Mouse (Mus musculus): Measurements from ENCODE around the gene 5730522E02Rik.

5730522E02Rik gene

DNA sequence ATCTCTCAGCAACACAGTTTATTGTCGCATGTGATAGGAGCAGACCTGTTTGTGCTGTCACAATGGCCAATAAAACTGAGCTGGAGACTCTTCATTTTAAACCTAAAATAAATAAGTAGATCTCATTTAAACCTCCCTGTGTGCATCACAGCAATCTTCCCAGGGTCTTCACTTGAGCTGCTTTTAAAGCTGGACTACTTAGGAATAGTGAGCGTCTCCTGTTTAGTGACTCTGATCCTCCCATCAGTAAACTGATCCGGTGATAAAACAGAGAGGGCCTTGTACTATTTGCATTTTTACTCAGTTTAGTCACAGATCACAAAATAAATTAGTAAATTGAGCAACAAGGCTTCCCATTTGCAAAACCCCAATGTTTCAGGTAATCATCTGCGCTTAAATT is 206.5 kb downstream of the 5730522E02Rik start:
- DNase-seq (ENCODE audit: low spot score in 2 of 2) = no peak

GRCm38 (mm10) chr11:25999738-26000137 is 210.8 kb downstream of the 5730522E02Rik start:
- no peak for DNase-seq (ENCODE audit: low spot score in 2 of 2)

GRCm38 (mm10) chr11:25997469-25997868 is 213.1 kb downstream of the 5730522E02Rik start:
- DNase-seq (ENCODE audit: low spot score in 2 of 2) = no peak

DNA sequence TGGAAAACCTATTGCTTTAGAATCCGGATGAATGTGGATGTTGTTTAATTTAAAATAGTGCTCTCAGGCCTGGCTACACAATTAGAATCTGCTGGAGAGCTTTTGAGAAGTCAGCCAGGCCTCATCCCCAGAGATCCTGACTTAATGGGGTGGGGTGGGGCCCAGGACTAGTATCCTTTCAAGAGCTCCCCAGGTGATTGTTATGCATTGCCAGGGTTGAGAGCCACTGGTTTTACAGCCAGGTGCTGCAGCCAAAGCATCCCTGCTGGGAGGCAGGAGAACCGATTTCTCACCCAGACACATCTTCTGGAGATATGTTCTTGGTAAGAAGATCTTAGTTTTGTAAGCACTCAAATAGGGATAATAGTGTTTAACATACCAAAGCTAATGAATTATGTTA is 216.4 kb downstream of the 5730522E02Rik start:
- no peak for DNase-seq (ENCODE audit: low spot score in 2 of 2)

GRCm38 (mm10) chr11:25992216-25992615 is 218.3 kb downstream of the 5730522E02Rik start:
- no peak for DNase-seq (ENCODE audit: low spot score in 2 of 2)

GRCm38 (mm10) chr11:25978736-25979276 is 231.8 kb downstream of the 5730522E02Rik start:
- DNase-seq (ENCODE audit: low spot score in 2 of 2) = no peak

- DNase-seq (ENCODE audit: low spot score in 2 of 2) = no peak
Measured at GRCm38 (mm10) chr11:25941504-25941903, 269.1 kb downstream of the 5730522E02Rik start.

DNA sequence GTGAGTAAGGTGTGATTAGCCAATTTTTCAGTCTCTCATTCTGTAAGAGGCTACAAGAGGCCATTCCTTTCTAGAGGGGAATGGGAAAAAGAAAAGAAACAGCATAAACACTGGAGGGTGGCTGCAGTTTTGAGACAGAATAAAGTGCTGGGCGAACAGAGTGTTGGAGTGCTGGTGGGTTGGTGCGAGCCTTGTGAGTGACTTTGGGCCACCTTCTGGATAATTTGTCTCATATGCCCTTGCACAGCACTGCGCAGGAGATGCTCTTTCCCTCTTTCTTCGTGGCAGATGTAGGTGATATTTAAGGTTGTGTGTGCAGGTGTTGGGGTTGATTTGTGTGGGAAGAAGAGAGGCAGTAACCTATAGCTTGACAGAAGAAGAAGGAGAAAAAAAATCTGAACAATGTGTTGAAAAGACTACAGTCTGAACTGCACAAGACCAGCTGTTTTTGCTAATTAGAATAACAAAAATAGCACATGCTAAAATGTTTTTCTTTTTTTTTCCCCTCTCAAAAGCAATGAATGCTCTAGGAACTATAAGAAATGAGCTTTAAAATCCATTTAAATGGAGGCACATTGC is 269.8 kb downstream of the 5730522E02Rik start:
- DNase-seq (ENCODE audit: low spot score in 2 of 2) = no peak

- DNase-seq (ENCODE audit: low spot score in 2 of 2) = no peak
Measured at GRCm38 (mm10) chr11:25926267-25926666, 284.3 kb downstream of the 5730522E02Rik start.

DNA sequence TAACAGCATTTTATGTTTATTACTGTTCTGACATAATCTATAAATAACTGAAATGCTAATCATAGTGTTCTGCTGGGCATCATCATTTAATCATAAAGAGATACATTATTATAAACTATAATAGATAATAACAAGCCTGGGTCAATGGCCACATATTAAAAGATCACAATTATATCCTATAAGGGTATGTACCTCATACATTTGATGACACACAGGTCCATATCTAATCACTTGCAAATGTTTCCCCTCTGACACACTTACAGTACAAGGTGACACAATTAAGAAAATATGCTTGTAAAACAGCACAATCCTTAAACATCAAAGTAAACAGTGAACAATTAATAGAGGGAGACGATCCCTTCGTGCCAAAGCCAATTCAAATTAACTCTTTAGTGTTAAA is 308.2 kb downstream of the 5730522E02Rik start:
- no peak for DNase-seq (ENCODE audit: low spot score in 2 of 2)

DNA sequence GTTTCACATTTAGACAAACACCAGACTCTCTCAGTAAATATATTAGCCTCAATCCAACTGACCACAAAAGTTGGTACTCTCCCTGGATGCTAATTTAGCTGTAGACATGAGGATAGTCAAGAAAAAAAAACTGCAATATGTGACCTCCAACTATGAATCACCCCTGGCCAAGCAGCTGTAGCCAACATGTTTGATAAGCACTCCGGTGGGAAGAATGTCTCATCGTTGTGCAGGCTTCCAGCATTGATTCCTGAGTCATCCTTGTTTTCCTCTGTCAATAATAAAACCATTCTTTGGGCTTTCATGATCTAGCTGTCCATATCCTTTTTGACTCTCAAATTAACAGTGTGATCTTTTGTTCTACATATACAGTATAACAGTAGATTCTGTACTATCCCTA is 308.9 kb downstream of the 5730522E02Rik start:
- DNase-seq (ENCODE audit: low spot score in 2 of 2) = no peak

DNA sequence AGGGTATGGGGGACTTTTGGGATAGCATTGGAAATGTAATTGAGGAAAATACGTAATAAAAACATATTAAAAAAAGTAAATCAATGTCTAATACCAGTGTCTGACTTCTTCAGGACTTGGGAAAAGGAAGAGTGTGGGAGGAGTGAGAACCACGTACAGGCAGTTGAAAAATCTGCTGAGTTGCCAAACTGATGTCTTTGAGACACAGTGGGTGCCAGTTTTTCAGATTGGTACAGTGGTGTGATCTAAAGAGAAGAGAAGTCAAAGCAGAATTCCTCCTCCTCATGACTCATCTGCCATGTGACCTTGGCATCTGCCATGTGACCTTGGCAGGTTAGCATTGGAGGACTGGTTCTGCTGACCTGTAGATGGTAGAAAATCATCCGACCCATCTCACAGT is 316.7 kb downstream of the 5730522E02Rik start:
- DNase-seq (ENCODE audit: low spot score in 2 of 2) = no peak

GRCm38 (mm10) chr11:25872983-25873382 is 337.6 kb downstream of the 5730522E02Rik start:
- no peak for DNase-seq (ENCODE audit: low spot score in 2 of 2)

DNA sequence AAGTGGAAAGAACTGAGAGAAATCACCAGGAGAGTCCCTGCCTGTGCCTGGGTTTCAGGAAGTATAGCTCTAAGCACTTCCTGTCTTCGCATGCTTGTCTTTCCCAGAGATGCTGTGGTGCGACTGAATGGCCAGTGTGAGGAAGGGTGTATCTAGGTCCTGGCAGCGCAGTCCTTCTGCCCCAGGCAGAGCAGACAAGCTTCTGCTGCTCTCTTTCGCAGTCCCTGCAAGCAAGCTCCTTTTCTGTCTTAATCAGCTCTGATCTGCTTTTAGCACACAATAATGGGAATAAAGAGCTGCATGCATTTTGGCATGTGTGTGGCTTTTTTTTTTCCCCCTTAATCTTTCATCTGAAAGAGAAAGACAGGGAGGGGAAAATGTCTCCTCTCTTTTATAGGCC is 338.2 kb downstream of the 5730522E02Rik start:
- DNase-seq (ENCODE audit: low spot score in 2 of 2) = no peak

DNA sequence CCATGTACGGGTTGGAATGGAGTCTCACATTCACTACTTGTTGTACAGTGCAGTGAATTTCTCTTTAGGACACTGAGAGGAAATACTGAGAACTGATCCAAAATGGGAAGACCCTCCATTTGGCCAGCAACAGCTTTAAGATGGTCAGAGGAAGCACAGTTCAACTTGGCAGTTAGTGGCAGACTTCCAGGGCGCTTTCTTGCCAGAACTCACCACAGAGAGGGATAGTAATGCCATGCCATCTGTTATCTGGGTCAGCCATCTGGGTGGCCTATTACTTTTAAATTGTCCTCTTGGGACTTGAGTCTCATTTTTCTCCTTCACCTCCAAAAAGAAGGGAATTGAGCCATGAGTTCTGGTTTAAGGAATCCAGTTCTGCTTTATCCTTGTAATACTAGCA is 344.3 kb downstream of the 5730522E02Rik start:
- no peak for DNase-seq (ENCODE audit: low spot score in 2 of 2)

- peak; percentile 15 to 27 for DNase-seq (ENCODE audit: low spot score in 2 of 2)
Measured at GRCm38 (mm10) chr11:25862686-25863085, 347.9 kb downstream of the 5730522E02Rik start.

DNA sequence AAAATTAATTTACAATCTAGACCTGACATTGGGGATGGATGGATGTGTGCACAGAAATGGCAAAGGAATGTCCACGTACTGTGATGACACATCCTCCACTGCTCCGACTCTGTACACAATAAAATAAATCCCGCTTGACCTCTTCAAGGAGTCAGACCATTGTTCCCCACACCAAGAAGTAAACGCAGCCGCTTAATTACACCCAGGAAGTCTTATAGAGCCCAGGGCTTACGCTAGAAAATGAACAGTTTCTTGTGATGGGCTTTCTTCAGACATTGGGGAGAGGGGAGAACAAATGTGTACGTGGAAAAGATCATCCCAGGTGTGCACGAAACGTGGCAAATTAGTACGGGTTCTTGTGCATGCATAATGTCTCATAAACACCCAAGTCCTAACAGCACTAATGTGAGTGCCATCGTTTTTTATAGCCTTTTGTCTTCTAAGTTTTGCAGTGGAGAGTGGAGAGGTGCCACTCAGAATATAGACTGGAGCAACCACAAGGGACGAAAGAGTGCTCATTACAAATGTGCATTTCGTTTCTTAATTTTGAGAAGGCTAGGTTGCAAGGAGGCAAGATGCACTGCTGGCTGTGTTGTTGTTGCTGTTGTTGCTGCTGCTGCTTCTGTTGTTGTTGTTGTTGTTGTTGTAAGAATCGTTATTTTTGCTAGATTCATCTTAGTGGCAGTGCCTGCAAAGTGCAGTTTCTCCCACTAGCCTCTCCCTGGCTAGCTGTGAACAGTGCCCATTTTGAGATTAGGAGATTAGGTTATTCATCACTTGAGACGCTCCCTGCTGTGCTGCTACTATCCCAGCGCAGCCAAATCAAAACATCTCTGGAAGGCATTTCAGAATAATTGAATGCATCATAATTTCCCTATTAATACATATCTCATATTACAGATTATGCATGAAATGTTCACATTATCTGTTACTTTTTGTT is 353.7 kb downstream of the 5730522E02Rik start:
- DNase-seq (ENCODE audit: low spot score in 2 of 2) = no peak

DNA sequence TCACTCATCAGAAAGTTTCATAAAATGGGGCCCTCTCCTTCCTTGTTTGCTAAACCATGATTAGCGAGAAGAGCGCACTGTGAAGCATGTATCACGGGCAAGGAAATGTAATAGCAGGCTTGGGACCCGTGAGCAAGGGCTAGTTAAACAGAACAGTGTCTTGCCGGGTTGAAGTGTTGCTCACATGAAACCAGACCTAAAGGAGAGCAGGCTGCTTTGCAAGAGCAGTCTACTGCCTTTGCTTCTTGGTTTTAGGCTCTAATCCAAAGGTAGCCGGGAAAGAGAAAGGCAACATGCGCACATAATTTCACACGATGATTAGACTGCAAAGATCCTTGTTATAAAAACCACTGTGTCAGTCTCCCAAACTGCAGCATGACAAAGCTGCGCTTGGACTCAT is 354.8 kb downstream of the 5730522E02Rik start:
- DNase-seq (ENCODE audit: low spot score in 2 of 2) = no peak

- no peak for DNase-seq (ENCODE audit: low spot score in 2 of 2)
Measured at GRCm38 (mm10) chr11:25854216-25854615, 356.3 kb downstream of the 5730522E02Rik start.

- DNase-seq (ENCODE audit: low spot score in 2 of 2) = no peak
Measured at GRCm38 (mm10) chr11:25853032-25853431, 357.5 kb downstream of the 5730522E02Rik start.

GRCm38 (mm10) chr11:25848824-25849644 is 361.5 kb downstream of the 5730522E02Rik start:
- DNase-seq (ENCODE audit: low spot score in 2 of 2) = peak; percentile 43 to 54

DNA sequence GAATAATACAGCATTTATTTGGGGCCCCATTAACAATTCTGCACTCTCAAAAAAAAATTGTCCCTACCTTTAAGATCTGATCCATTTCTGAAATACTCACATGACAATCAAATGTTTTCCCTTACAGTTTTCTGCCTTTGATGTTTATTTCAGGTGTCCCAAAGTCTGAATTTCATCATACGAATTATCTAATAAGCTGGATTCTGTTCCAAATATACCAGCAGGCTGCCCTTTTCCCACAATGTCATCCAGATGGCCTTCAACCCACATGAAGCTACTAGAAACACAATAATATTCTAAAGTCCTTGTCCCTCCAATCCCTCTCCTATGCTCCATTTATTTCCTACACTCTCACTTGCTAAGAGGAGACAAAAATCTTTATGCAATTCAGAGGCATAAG is 372.1 kb downstream of the 5730522E02Rik start:
- no peak for DNase-seq (ENCODE audit: low spot score in 2 of 2)
